Mouse (Mus musculus) liver, postnatal 0 days (tissue): ENCODE results near the gene Anxa11. TPM values are rescaled to one million over a fixed set of nuclear protein-coding genes. Genes with fewer than 3 reads are reported as not detected.
"Not testable (repeated sequence)": the region's sequence is repeated elsewhere in the genome, so short reads cannot be mapped to it uniquely, and the experiment has no call there.

Source experiments
- ATAC-seq: fragments of 200-750 bp; cut with Nextera tagmentation; 2 replicates; pipeline ENCODE4 v1.8.0; 2017; ENCODE audit warnings: mild to moderate bottlenecking, moderate library complexity
- DNase-seq: peaks from one replicate; pipeline ENCODE4 v3.0.0-alpha.2; 2016
- H3K27ac ChIP-seq: fragments of 300-500 bp; sonication (generic); 2 replicates; pipeline ENCODE4 v1.5.1; 2014; ENCODE audit warnings: antibody characterized with exemption, moderate library complexity, mild to moderate bottlenecking, low read depth
- H3K27me3 ChIP-seq: fragments of 300-500 bp; sonication (generic); 2 replicates; pipeline ENCODE4 v1.6.1; 2014; ENCODE audit warnings: low read length, control low read depth, mixed read lengths; ENCODE audit not compliant: insufficient read depth
- H3K36me3 ChIP-seq: fragments of 300-500 bp; sonication (generic); replicated peaks from 2 replicates; pipeline ENCODE4 v1.6.1; 2014; ENCODE audit warnings: mild to moderate bottlenecking, control low read depth, low read length, moderate library complexity, mixed read lengths; ENCODE audit not compliant: insufficient read depth
- H3K4me1 ChIP-seq: fragments of 300-500 bp; sonication (generic); 2 replicates; pipeline ENCODE4 v1.6.1; 2014; ENCODE audit warnings: antibody characterized with exemption, mild to moderate bottlenecking, control low read depth; ENCODE audit not compliant: insufficient read depth
- H3K4me2 ChIP-seq: fragments of 300-500 bp; sonication (generic); 2 replicates; pipeline ENCODE4 v1.6.1; 2014; ENCODE audit warnings: low read depth, mild to moderate bottlenecking, low read length, moderate library complexity, mixed read lengths
- H3K4me3 ChIP-seq: fragments of 300-500 bp; sonication (generic); 2 replicates; pipeline ENCODE4 v1.5.1; 2014; ENCODE audit warnings: low read depth, low read length
- H3K9ac ChIP-seq: fragments of 300-500 bp; sonication (generic); replicated peaks from 2 replicates; pipeline ENCODE4 v1.6.1; 2014; ENCODE audit warnings: mild to moderate bottlenecking, moderate library complexity
- H3K9me3 ChIP-seq: fragments of 300-500 bp; sonication (generic); 2 replicates; pipeline ENCODE4 v1.6.1; 2016; ENCODE audit warnings: mild to moderate bottlenecking, control low read depth, low read length, mixed read lengths
- WGBS: fragments of 180-500 bp; shearing (Covaris S2); extraction: QIAGEN DNeasy Blood & Tissue Kit; methylation state at CpG from one replicate; pipeline ENCODE4 v1.1.7; 2014; ENCODE audit not compliant: insufficient replicate concordance; 5-methylcytosine and 5-hydroxymethylcytosine counted together
- microRNA-seq: library from miRNA; unstranded; fragments of <30 nt; microRNA quantifications from one replicate; pipeline ENCODE4, GENCODE M21; 2016
- polyA plus RNA-seq: library from polyadenylated mRNA; unstranded; fragments of >200 nt; fragmentation: Nextera tagmentation; extraction: Ambion mirVana; gene quantifications from 2 replicates; pipeline ENCODE4 v1.2.1, GENCODE M21; 2015

Anxa11 gene
- polyA plus RNA-seq, 1 experiment from 2014 or later, result 13.1 TPM

- WGBS, result no CpG with 5 or more reads among the region's 9 CpGs
- not testable (repeated sequence) for H3K9ac ChIP-seq, H3K9me3 ChIP-seq, DNase-seq, H3K27ac ChIP-seq, H3K27me3 ChIP-seq, H3K4me1 ChIP-seq, H3K4me2 ChIP-seq, ATAC-seq, H3K36me3 ChIP-seq, H3K4me3 ChIP-seq
Measured at GRCm38 (mm10) chr14:25907272-25907671, 65.3 kb downstream of the Anxa11 start.

DNA sequence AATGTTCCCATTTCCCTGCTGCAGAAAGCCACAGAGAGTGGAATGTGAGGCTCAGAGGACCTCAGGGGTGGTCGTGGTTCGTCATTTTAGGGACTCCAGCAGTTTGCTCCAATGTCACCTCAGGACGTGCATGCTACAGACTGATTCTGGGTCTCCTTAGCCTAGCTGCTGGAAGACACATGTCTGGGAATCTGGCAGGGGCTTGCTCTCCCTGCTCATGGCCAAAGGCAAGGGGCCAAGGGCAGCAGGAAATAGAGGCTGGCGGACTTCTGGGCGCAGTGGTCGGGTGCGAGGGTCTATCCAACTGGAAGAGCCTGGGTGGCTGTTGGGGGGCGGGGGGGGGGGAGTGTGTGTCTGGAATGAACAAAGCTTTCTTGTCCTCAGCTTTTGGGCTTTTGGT, 67.0 kb downstream of the Anxa11 start:
- H3K4me2 ChIP-seq, ATAC-seq, DNase-seq, H3K27ac ChIP-seq, H3K4me1 ChIP-seq, H3K27me3 ChIP-seq, H3K9ac ChIP-seq, H3K4me3 ChIP-seq, H3K9me3 ChIP-seq, H3K36me3 ChIP-seq: not testable (repeated sequence)
- no CpG with 5 or more reads among the region's 8 CpGs for WGBS

DNA sequence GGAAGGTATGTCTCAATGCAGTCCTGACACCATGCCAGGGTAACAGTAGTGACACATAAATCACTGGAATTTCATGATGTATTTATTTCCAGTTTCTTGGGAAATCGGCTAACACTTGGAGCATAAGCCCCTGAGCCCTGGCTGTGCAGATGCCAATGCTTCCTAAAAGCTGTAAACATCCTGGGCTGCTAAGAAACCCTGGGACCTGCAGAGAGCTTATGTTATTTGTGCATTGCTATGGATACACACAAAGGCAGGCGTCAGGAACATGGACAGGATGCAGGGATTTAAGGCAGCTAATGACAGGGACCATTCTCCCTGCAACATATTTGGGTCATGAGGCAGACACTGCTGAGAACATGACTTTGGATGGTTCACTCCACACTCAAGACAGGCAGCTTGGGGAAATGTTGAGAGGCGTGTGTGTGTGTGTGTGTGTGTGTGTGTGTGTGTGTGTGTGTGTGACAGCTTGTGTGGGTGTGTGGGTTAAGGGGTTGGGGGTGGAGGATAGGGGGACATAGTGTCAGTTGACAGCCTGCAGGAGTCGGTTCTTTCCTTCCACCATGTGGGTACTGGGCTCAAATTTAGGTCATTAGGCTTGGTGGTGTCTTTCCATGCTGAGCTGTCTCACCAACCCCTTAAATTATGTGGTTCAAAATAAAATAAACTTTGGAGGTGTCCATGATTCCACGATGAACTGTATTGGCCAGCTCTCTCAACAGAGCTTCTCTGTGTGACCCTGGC, 76.6 kb downstream of the Anxa11 start:
- not testable (repeated sequence) for H3K4me3 ChIP-seq, H3K4me2 ChIP-seq, DNase-seq, H3K36me3 ChIP-seq, H3K9ac ChIP-seq, H3K27ac ChIP-seq, H3K27me3 ChIP-seq, H3K9me3 ChIP-seq, ATAC-seq, H3K4me1 ChIP-seq
- WGBS, result no CpG with 5 or more reads among the region's 5 CpGs

- not testable (repeated sequence) for H3K36me3 ChIP-seq, H3K4me3 ChIP-seq, H3K27ac ChIP-seq, H3K9ac ChIP-seq, H3K27me3 ChIP-seq, H3K4me1 ChIP-seq, H3K9me3 ChIP-seq, DNase-seq, H3K4me2 ChIP-seq
- no CpG with 5 or more reads among the region's 44 CpGs for WGBS
- peak; percentile 86 for ATAC-seq
Measured at GRCm38 (mm10) chr14:25926814-25927561, 85.0 kb downstream of the Anxa11 start.

- H3K9me3 ChIP-seq, H3K36me3 ChIP-seq, H3K4me2 ChIP-seq, DNase-seq, H3K27ac ChIP-seq, H3K9ac ChIP-seq, H3K4me1 ChIP-seq, H3K27me3 ChIP-seq, H3K4me3 ChIP-seq: not testable (repeated sequence)
- no CpG with 5 or more reads among the region's 10 CpGs for WGBS
- peak; percentile 87 for ATAC-seq
Measured at GRCm38 (mm10) chr14:25927562-25927881, 85.6 kb downstream of the Anxa11 start, which contains the start of gene Tmem254a. Tmem254a (minus strand) TSS chr14:25927672.

Small RNA genes lying within 50 kb of the gene (microRNA-seq; reads per million reads assigned to microRNA genes)
- gene Gm23701, result not detected

Other genes with a start within 250 kb of the Anxa11 start
- gene Ppif, start 148.0 kb upstream of the Anxa11 start, polyA plus RNA-seq, result 36.0 and 38.4 TPM in 2 replicates
- 13.7 and 13.8 TPM in 2 replicates for gene Zcchc24, start 73.1 kb upstream of the Anxa11 start, polyA plus RNA-seq
- gene Plac9a, start 60.9 kb downstream of the Anxa11 start, polyA plus RNA-seq, result not detected in 2 replicates
- gene Tmem254a, start 85.5 kb downstream of the Anxa11 start, polyA plus RNA-seq, result 2.4 and 2.6 TPM in 2 replicates
- 0.06 and 0.12 TPM in 2 replicates for gene Cphx1, start 96.1 kb downstream of the Anxa11 start, polyA plus RNA-seq
- gene Duxbl1, start 136.4 kb downstream of the Anxa11 start, polyA plus RNA-seq, result not detected in 2 replicates
- gene Gm9780, start 200.6 kb downstream of the Anxa11 start, polyA plus RNA-seq, result 5.4 and 7.9 TPM in 2 replicates
- 34.7 and 41.0 TPM in 2 replicates for gene Tmem254c, start 225.2 kb downstream of the Anxa11 start, polyA plus RNA-seq
- not detected in 2 replicates for gene Cphx2, start 239.4 kb downstream of the Anxa11 start, polyA plus RNA-seq
- not detected in 2 replicates for gene Cphx3, start 240.1 kb downstream of the Anxa11 start, polyA plus RNA-seq